Mouse (Mus musculus): ENCODE data around the gene Lcmt1. TPM values are rescaled to one million over a fixed set of nuclear protein-coding genes. Genes with fewer than 3 reads are reported as not detected.

Gene Lcmt1
- polyA plus RNA-seq, 1 experiment from 2014 or later = 37.5 TPM

GRCm38 (mm10) chr7:123461316-123461715 is 91.7 kb downstream of the Lcmt1 start:
- 80% methylated on average over 4 of the region's 4 CpGs for WGBS

DNA sequence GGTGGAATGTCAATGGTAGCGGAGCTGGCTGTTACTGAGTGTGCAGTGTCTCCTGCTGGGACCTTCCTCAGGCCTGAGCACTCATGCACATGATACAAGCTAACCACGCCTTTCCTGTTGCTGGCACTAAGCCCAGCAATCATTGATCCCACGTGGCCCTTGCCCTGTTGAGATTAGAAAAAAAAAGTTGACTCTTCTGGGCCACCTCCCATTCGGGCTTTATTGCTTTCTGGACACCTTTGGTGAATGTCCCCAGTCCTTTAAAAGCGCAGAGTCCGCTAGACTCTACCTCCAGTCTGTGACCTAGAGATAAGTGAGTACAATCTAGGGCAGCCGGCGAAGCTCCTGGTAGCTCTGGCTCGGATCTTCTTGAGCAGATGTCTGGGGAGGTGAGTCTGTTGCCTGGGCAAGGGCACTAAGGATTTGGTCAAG is 92.5 kb downstream of the Lcmt1 start, which contains the start of gene Aqp8:
Gene Aqp8, plus strand, starts transcription at position 222 of the 432 bp plus-strand sequence.
- Histone ChIP-seq H3K36me3 (no peaks in the 10 kb centered on the region), H3K27ac (ENCODE audit: poor library complexity, severe bottlenecking) (peak within 1 kb of the TSS; percentile 47), H3K4me2 (peak within 1 kb of the TSS; percentile 17; the same call in 1 of the 2 replicates), H3K4me3 (no peak within 1 kb of the TSS), H3K9me3 (replicated peaks) (no peaks in the 10 kb centered on the region), H3K27me3 (replicated peaks) (no peaks in the 10 kb centered on the region), H3K4me1 (replicated peaks) (peaks cover 16% of the 10 kb centered on the region), H3K9ac (no peak within 1 kb of the TSS)
- peak; percentile 87 for ATAC-seq (ENCODE audit: insufficient number of reproducible peaks, low FRiP score)
- 38% methylated on average over 9 of the region's 9 CpGs for WGBS

More at GRCm38 (mm10) chr7:123461316-123461715, 91.7 kb downstream of the Lcmt1 start:
- no peak overlapping the region for H3K4me3 ChIP-seq
- H3K27me3 ChIP-seq (replicated peaks) = no peaks in the 10 kb centered on the region
- no peak for ATAC-seq (ENCODE audit: insufficient number of reproducible peaks, low FRiP score)
- no peak overlapping the region; the same call in 1 of the 2 replicates for H3K27ac ChIP-seq (ENCODE audit: poor library complexity, severe bottlenecking)
- H3K4me2 ChIP-seq = no peak overlapping the region; the same call in 1 of the 2 replicates
- peaks cover 14% of the 10 kb centered on the region for H3K4me1 ChIP-seq (replicated peaks)
- no peaks in the 10 kb centered on the region for H3K36me3 ChIP-seq
- no peak overlapping the region for H3K9ac ChIP-seq
- H3K9me3 ChIP-seq (replicated peaks) = no peaks in the 10 kb centered on the region

DNA sequence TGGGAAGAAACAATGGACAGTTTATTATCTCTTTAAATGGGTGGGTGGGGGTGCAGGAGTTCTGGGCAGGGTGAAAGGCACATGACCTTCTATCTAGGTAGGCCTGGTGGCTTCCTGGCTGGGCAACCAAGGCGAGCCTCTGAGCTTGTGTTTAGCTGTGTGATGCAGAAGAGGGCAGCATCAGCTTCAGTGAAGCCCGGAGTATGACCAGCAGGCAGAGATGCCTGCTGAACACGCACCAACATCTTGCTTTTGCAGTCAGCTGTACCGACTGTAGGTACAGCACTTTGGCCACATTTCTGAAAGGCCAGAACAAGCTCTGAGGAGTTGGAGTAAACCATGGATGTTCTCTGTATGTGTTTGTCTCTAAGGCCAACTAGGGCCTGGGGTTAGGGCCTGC is 94.0 kb downstream of the Lcmt1 start:
- Histone ChIP-seq H3K27me3 (replicated peaks) (no peaks in the 10 kb centered on the region), H3K9ac (no peak overlapping the region), H3K9me3 (replicated peaks) (no peaks in the 10 kb centered on the region), H3K4me3 (0 out of 2 replicates have a peak overlapping the region, but pooled peaks have one; percentile 4), H3K36me3 (no peaks in the 10 kb centered on the region), H3K4me2 (0 out of 2 replicates have a peak overlapping the region, but pooled peaks have one; percentile 10), H3K27ac (ENCODE audit: poor library complexity, severe bottlenecking) (no peak overlapping the region), H3K4me1 (replicated peaks) (peaks cover 24% of the 10 kb centered on the region)
- 74% methylated on average over 4 of the region's 4 CpGs for WGBS
- no peak for ATAC-seq (ENCODE audit: insufficient number of reproducible peaks, low FRiP score)

- Histone ChIP-seq H3K4me3 (no peak overlapping the region), H3K9ac (no peak overlapping the region), H3K4me2 (no peak overlapping the region), H3K4me1 (replicated peaks) (peaks cover 22% of the 10 kb centered on the region), H3K36me3 (no peaks in the 10 kb centered on the region), H3K9me3 (replicated peaks) (no peaks in the 10 kb centered on the region), H3K27me3 (replicated peaks) (no peaks in the 10 kb centered on the region), H3K27ac (ENCODE audit: poor library complexity, severe bottlenecking) (no peak overlapping the region)
- peak; percentile 37; the same call in 1 of the 2 replicates for ATAC-seq (ENCODE audit: insufficient number of reproducible peaks, low FRiP score)
- 32% methylated on average over 6 of the region's 6 CpGs for WGBS
These were observed 96.3 kb downstream of the Lcmt1 start for GRCm38 (mm10) chr7:123465692-123466387.

- no peak overlapping the region for H3K9ac ChIP-seq
- peaks cover 8% of the 10 kb centered on the region; the same call in 1 of the 2 replicates for H3K9me3 ChIP-seq (replicated peaks)
- no peaks in the 10 kb centered on the region for H3K27me3 ChIP-seq (replicated peaks)
- peaks cover 11% of the 10 kb centered on the region for H3K4me1 ChIP-seq (replicated peaks)
- no peak overlapping the region for H3K4me2 ChIP-seq
- H3K36me3 ChIP-seq = no peaks in the 10 kb centered on the region
- no peak overlapping the region for H3K27ac ChIP-seq (ENCODE audit: poor library complexity, severe bottlenecking)
- 93% methylated on average over 1 of the region's 1 CpGs for WGBS
- ATAC-seq (ENCODE audit: insufficient number of reproducible peaks, low FRiP score) = no peak
- H3K4me3 ChIP-seq = no peak overlapping the region
These were observed 98.4 kb downstream of the Lcmt1 start for GRCm38 (mm10) chr7:123467961-123468360.

Other genes starting within 250 kb of the Lcmt1 start
- 48.8 and 48.9 TPM in 2 replicates for gene Tnrc6a, start 245.9 kb upstream of the Lcmt1 start, polyA plus RNA-seq (2016; fragmentation: Nextera tagmentation; extraction: Ambion mirVana)
- gene Slc5a11, start 155.0 kb upstream of the Lcmt1 start, polyA plus RNA-seq (2016; fragmentation: Nextera tagmentation; extraction: Ambion mirVana) = 0.15 and 0.34 TPM in 2 replicates
- 23.0 and 25.4 TPM in 2 replicates for gene Arhgap17, start 131 bp downstream of the Lcmt1 start, polyA plus RNA-seq (2016; fragmentation: Nextera tagmentation; extraction: Ambion mirVana)
- 2.0 and 2.1 TPM in 2 replicates for gene Aqp8, start 92.5 kb downstream of the Lcmt1 start, polyA plus RNA-seq (2016; fragmentation: Nextera tagmentation; extraction: Ambion mirVana)
- 2.4 and 3.2 TPM in 2 replicates for gene Zkscan2, start 130.7 kb downstream of the Lcmt1 start, polyA plus RNA-seq (2016; fragmentation: Nextera tagmentation; extraction: Ambion mirVana)